Mouse (Mus musculus): Measurements from ENCODE around the gene Ppp4c.

DNA sequence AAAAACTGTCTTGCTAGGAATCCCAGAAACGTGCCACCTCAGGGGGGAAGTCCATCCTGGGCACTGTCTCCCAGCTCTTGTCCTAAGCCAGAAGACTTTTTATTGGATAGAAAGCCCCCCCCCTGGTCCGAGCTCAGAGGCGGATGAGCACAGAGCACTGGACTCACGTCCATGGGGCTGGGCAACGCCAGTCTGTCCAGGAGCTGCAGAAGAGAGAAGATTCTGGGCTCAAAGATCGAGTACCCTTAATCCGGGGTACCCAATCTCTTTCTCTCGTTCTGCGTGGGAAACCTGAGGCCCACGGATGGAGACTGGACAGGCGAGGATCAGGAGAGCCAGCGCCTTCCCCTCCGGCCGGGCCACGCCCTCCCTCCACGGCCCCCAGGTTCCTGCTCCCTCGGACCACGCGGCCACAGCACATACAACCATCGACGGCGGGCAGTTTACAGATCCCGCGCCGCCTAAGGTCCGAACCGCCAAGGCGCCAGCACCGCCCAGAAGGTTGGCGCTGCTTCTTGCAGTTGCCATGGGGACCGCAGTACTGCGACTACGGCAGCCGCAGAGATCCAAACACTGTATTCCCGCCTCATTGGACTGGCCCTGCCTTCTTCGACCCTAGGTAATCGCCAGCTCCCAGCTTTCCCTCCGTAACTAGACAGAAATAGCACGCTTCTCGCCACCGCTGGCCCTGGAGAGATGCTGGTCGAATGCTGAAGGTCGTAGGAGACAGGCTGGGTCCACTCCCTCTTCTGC lies 16.6 kb upstream of the Ppp4c start:
- TF ChIP-seq POLR2A (IDR thresholded peaks at IDR 0.05; ENCODE audit: insufficient read depth, low read length) (peak; percentile 12), EP300 (IDR thresholded peaks at IDR 0.05; ENCODE audit: insufficient read depth, low read depth, low read length) (peak; percentile 76; the same call in 1 of the 2 replicates)

Measured in ES-Bruce4 (cell line).